Mouse (Mus musculus): ENCODE data around the gene Gabbr2. TPM values are rescaled to one million over a fixed set of nuclear protein-coding genes. Genes with fewer than 3 reads are reported as not detected.

Gene Gabbr2
- polyA plus RNA-seq, 1 experiment from 2014 or later, result 0.88 TPM

DNA sequence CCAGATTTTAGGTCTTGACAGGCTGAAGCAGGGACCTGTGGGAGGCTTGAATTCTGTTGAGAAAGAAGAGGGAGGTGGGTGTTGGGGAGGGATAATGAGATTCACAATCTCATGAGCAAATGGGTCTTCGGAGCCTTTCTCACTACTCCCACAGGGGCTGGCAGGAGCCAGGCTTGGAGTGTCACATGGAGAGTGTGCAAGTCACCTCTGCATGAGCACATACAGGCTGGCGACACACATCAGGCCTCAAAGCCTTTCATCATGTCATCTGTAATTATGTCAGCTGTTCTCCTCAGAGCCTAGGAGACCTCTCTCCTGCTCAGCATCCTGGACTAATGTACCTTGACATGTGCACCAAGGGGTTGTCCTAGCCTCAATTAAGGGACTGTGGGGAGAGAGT lies 219.1 kb downstream of the Gabbr2 start:
- no peaks in the 10 kb centered on the region for H3K36me3 ChIP-seq (ENCODE audit: poor library complexity, severe bottlenecking)
- no peak overlapping the region for H3K4me2 ChIP-seq
- H3K9me3 ChIP-seq (replicated peaks), result no peaks in the 10 kb centered on the region
- 100% methylated on average over 2 of the region's 2 CpGs for WGBS
- no peak overlapping the region for H3K9ac ChIP-seq
- no peak overlapping the region for H3K4me3 ChIP-seq
- H3K4me1 ChIP-seq, result no peaks in the 10 kb centered on the region
- H3K27ac ChIP-seq, result no peak overlapping the region
- ATAC-seq, result no peak
- H3K27me3 ChIP-seq, result no peaks in the 10 kb centered on the region

DNA sequence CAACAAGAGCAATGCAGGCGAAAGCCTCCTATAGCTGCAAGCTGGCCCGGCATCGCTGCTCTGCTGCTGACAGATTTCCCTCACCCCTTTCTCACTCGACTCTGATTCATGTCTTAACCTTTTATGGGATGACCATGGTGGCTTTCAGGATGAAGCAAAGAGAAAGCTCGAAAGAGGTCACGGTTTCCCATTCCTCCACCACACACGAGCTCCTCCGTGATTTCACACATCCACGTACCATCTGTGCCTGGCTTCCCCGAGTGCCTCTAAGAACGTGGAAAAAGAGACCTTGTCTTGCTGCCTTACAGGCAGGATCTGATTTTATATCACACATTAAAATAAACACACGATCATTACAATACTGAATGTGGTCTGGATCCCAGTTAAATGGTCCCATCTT lies 220.6 kb downstream of the Gabbr2 start:
- ATAC-seq, result no peak
- H3K27ac ChIP-seq, result no peak overlapping the region
- no peaks in the 10 kb centered on the region for H3K27me3 ChIP-seq
- H3K9ac ChIP-seq, result no peak overlapping the region
- no peaks in the 10 kb centered on the region for H3K36me3 ChIP-seq (ENCODE audit: poor library complexity, severe bottlenecking)
- 79% methylated on average over 12 of the region's 12 CpGs for WGBS
- no peak overlapping the region for H3K4me3 ChIP-seq
- no peaks in the 10 kb centered on the region for H3K9me3 ChIP-seq (replicated peaks)
- H3K4me1 ChIP-seq, result 0 out of 2 replicates have a peak, but pooled peaks cover 2% of the 10 kb centered on the region
- H3K4me2 ChIP-seq, result no peak overlapping the region

DNA sequence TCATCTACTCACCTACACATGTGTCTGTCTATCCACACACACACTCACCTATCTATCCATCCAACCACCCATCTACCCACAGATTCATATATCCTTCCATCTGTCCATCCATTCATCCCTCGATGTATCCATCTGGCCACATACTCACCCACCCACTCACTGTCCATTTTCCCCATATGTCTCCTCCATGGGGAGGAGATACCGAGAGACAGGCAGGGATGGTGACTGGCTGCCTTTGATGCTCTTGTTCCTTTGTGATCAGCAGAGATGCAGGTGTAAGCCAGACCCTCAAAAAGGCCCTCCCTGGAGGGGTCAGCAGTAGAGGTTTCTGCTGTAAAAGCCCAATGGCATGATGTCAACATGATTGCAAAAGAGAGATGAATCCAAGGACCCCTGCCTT lies 221.0 kb downstream of the Gabbr2 start:
- Histone ChIP-seq H3K36me3 (ENCODE audit: poor library complexity, severe bottlenecking) (no peaks in the 10 kb centered on the region), H3K9me3 (replicated peaks) (no peaks in the 10 kb centered on the region), H3K9ac (no peak overlapping the region), H3K4me3 (no peak overlapping the region), H3K27me3 (no peaks in the 10 kb centered on the region), H3K4me2 (no peak overlapping the region), H3K27ac (no peak overlapping the region), H3K4me1 (0 out of 2 replicates have a peak, but pooled peaks cover 3% of the 10 kb centered on the region)
- ATAC-seq, result peak; percentile 45; the same call in 1 of the 2 replicates
- WGBS, result 79% methylated on average over 2 of the region's 2 CpGs

DNA sequence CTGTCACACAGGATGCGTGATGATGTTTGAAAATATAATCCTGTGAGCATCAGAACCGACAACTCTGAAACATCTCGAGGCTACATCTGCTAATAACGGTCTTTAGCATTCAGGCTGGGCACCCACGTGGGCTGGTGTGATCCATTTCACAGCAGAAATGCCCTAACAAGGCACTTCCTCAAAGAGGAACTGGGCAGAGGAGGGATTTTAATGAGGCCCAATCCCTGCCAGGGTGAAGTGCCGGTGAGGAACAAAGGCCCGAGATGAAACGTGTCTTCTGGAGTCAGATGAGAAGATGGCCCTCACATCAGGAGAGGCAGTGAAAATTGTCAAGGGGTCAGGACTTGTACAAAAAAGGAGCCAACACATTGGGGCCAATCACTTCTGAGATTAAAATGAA lies 221.6 kb downstream of the Gabbr2 start:
- 79% methylated on average over 8 of the region's 8 CpGs for WGBS
- ATAC-seq, result 0 out of 2 replicates have a peak, but pooled peaks have one; percentile 45

DNA sequence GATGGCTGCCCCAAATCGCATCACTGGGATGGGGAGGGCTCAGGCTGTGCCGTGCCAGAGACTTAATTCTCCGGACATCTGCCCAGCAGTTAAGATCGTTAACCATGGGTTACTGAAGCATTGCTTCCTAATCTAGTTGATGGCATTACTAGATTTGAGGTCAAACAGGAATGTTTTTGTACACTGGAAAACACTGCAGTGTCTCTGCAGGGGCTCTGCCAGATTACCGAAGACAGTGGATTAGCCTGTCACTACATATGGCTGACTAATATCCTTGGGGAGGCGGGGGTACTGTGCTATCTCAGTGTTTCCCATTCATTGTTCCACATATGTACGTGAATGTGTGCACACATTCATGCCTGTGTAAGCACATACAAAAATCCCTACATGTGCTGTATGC lies 225.3 kb downstream of the Gabbr2 start:
- Histone ChIP-seq H3K27ac (no peak overlapping the region), H3K27me3 (no peaks in the 10 kb centered on the region), H3K4me2 (no peak overlapping the region), H3K36me3 (ENCODE audit: poor library complexity, severe bottlenecking) (no peaks in the 10 kb centered on the region), H3K4me1 (0 out of 2 replicates have a peak, but pooled peaks cover 3% of the 10 kb centered on the region), H3K4me3 (no peak overlapping the region), H3K9ac (no peak overlapping the region), H3K9me3 (replicated peaks) (no peaks in the 10 kb centered on the region)
- WGBS, result 51% methylated on average over 7 of the region's 7 CpGs
- no peak for ATAC-seq

More for the DNA sequence above, 221.6 kb downstream of the Gabbr2 start:
- no peak overlapping the region for H3K4me2 ChIP-seq
- no peaks in the 10 kb centered on the region for H3K36me3 ChIP-seq (ENCODE audit: poor library complexity, severe bottlenecking)
- no peaks in the 10 kb centered on the region for H3K27me3 ChIP-seq
- H3K4me1 ChIP-seq, result 0 out of 2 replicates have a peak, but pooled peaks cover 3% of the 10 kb centered on the region
- H3K9me3 ChIP-seq (replicated peaks), result no peaks in the 10 kb centered on the region
- no peak overlapping the region for H3K9ac ChIP-seq
- no peak overlapping the region for H3K4me3 ChIP-seq
- no peak overlapping the region for H3K27ac ChIP-seq

DNA sequence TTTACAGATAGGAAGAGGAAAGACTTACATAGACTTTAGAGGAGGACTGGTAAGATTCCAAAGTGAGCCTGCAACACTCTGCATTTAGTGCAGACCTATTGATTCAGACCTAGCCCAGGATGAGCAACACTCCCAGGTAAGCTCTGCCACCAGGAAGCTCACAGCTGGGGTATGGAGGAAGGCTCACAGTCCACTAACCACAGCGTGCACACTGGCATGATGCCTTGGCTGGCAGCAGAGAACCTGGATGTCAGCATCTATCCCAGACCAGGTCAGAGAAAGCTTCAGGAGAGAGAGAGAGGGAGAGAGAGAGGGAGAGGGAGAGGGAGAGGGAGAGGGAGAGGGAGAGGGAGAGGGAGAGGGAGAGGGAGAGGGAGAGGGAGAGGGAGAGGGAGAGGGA lies 231.8 kb downstream of the Gabbr2 start:
- no peaks in the 10 kb centered on the region for H3K9me3 ChIP-seq (replicated peaks)
- no peaks in the 10 kb centered on the region for H3K36me3 ChIP-seq (ENCODE audit: poor library complexity, severe bottlenecking)
- no peaks in the 10 kb centered on the region for H3K4me1 ChIP-seq
- no peak for ATAC-seq
- H3K4me2 ChIP-seq, result no peak overlapping the region
- 88% methylated on average over 1 of the region's 1 CpGs for WGBS
- H3K27me3 ChIP-seq, result no peaks in the 10 kb centered on the region
- no peak overlapping the region for H3K27ac ChIP-seq
- no peak overlapping the region for H3K9ac ChIP-seq
- H3K4me3 ChIP-seq, result no peak overlapping the region

DNA sequence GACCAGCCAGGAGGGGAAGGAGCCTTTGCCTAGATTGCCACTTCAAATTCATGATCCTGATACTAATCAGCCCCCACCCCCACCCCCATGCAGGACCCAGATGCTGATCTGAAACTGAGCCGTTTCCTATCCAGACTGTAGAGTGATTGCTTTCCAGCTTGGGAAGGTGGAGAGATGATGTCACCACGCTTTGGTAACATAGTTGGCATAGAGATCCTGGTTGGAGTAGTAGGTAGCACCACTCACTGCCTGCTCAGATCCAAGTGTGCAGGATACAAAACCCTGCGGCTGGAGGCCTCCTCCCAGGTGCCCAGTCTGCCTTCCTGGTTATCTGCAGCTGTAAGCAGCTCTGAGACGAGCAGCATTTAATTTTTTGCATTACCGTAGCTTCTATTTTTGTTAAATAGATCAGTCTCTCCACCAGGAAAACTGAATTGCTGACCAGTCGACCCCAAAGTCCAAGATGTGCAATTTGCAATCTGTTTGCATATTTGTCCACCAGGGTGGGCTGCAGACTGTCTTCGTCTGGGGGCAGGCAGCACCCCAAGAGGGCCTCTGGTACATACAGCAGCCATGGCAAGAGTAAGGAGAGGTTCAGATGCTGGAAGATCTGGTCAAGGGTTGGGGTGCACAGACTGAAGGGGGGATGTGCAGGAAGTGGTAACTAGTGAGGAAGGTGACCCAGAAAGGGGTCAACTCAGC lies 233.2 kb downstream of the Gabbr2 start:
- H3K9ac ChIP-seq, result no peak overlapping the region
- WGBS, result 81% methylated on average over 7 of the region's 7 CpGs
- H3K4me3 ChIP-seq, result no peak overlapping the region
- no peaks in the 10 kb centered on the region for H3K27me3 ChIP-seq
- no peak overlapping the region for H3K4me2 ChIP-seq
- no peaks in the 10 kb centered on the region for H3K4me1 ChIP-seq
- H3K9me3 ChIP-seq (replicated peaks), result no peaks in the 10 kb centered on the region
- no peak overlapping the region for H3K27ac ChIP-seq
- no peak for ATAC-seq
- no peaks in the 10 kb centered on the region for H3K36me3 ChIP-seq (ENCODE audit: poor library complexity, severe bottlenecking)

DNA sequence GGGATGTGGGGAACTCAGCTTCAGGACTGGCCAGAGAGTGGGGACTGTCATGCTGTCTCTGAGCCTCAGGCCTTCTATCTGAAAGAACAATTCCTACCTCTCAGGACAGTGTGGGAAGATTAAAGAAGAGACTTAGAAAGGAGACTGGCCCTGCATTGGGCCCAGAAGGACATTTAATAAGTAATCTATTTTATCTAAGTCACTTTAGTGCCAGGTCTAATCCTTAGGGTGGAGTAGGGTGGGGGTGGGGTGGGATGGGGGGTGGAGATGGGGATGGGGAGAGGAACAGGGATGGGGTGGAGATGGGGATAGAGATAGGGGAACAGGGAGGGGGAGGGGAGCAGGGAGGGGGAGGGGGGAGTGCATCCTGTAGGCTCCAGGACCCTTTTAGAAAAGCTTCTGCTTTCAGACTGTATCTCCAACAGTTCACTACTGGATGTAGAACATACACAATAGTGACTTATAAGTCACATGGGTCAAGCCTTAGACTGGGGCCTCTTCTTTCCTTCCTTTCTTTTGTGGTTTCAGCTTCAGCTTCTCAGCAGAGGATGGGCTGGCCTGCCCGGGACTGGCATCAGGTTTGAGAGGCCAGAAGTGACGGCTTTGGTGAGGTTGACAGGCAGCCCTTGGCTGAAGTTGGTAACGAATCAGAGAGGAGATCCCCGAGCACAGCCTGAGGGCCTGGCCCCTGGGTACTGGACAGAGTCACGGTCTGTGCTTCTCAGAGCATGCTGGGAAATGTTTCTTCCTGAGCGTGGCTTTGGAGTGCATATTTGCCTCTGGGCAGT lies 237.1 kb downstream of the Gabbr2 start:
- Histone ChIP-seq H3K4me2 (no peak overlapping the region), H3K27me3 (no peaks in the 10 kb centered on the region), H3K4me3 (no peak overlapping the region), H3K36me3 (ENCODE audit: poor library complexity, severe bottlenecking) (no peaks in the 10 kb centered on the region), H3K9me3 (replicated peaks) (no peaks in the 10 kb centered on the region), H3K27ac (no peak overlapping the region), H3K4me1 (no peaks in the 10 kb centered on the region), H3K9ac (no peak overlapping the region)
- WGBS, result 39% methylated on average over 6 of the region's 6 CpGs
- no peak for ATAC-seq

DNA sequence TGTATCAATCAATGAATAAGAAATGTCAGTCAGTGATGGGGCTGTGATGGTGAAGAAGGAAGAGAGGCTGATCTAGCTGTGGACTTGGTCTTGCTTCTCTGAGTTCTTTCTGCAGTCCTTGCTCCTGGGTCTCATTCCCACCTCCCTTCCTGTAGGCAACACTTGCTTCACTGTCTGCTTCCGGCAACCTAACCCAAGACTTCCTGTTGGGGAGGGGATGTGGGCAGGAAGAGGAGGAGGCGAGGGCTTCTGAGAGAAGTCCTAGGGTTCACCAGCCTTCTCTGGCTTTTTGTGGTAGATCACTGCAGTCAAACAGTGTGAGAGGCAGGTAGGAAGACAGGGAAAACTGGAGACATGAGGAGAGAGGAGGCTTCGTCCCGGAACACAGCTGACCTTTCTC lies 239.4 kb downstream of the Gabbr2 start:
- no peak overlapping the region for H3K4me2 ChIP-seq
- H3K4me1 ChIP-seq, result peaks cover 3% of the 10 kb centered on the region
- no peak overlapping the region for H3K4me3 ChIP-seq
- ATAC-seq, result no peak
- H3K9ac ChIP-seq, result no peak overlapping the region
- H3K27ac ChIP-seq, result no peak overlapping the region
- no peaks in the 10 kb centered on the region for H3K27me3 ChIP-seq
- no peaks in the 10 kb centered on the region for H3K9me3 ChIP-seq (replicated peaks)
- WGBS, result 80% methylated on average over 4 of the region's 4 CpGs
- no peaks in the 10 kb centered on the region for H3K36me3 ChIP-seq (ENCODE audit: poor library complexity, severe bottlenecking)

DNA sequence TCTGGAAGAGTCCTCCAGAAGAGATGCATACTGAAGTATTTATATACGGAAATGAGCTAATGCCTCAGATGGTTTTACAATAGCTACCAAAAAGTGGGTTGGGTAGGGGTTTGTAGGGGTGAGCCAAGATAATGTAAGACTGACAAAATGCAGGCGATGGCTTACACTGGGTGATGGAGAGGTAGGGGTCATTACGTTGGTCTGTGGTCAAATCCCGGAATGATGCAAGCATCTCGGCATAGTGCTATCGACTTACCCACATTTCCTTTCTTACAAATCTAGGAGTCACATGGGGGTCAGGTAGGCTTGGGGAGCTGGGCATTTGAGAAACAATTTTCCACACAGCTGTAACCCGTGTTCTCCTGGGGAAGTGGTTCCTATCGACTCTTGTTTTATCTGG lies 242.7 kb downstream of the Gabbr2 start:
- H3K4me1 ChIP-seq, result peaks cover 9% of the 10 kb centered on the region
- no peaks in the 10 kb centered on the region for H3K9me3 ChIP-seq (replicated peaks)
- H3K27ac ChIP-seq, result no peak overlapping the region
- no peaks in the 10 kb centered on the region for H3K27me3 ChIP-seq
- no peak overlapping the region for H3K4me2 ChIP-seq
- H3K4me3 ChIP-seq, result no peak overlapping the region
- no peaks in the 10 kb centered on the region for H3K36me3 ChIP-seq (ENCODE audit: poor library complexity, severe bottlenecking)
- no peak for ATAC-seq
- 89% methylated on average over 8 of the region's 8 CpGs for whole genome bisulfite sequencing
- H3K9ac ChIP-seq, result no peak overlapping the region

DNA sequence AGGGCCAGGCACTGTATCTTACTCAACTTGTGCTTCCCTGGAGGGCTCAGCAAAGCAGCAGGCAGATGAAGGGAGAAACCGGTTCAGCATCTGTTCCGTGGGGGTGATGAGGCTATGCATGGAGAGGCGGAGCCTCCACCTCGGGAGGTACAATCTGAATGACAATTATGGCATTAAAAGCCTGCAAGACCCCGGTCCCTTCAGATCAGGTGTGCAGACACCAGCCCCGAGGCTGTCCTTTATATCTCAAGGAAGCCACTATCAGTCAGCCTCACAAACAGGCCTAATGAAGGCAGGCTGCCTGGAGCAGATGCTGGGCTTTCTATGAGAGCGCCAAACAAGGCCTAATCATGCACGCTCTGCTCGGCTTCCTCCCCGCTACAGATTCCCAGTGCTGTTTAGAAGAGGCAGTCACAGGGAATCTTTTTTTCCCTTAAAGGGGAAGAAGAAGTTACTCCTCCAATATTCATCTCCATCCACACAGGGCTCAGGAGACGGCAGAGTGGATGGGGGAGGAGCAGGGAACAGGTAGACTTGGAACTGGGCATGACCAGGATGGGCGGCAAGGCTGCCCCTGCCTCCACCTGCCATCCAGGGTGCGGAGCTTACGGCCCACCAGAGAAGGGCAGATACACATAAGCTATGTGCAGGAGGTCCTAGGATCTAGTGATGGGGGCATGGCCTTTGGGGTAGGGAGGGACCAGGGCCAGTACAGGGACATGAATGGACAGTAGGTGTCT lies 244.5 kb downstream of the Gabbr2 start:
- Histone ChIP-seq H3K9me3 (replicated peaks) (no peaks in the 10 kb centered on the region), H3K4me1 (peaks cover 14% of the 10 kb centered on the region), H3K36me3 (ENCODE audit: poor library complexity, severe bottlenecking) (no peaks in the 10 kb centered on the region), H3K9ac (no peak overlapping the region), H3K4me3 (no peak overlapping the region), H3K27ac (peak overlapping the region; percentile 48), H3K27me3 (no peaks in the 10 kb centered on the region), H3K4me2 (no peak overlapping the region)
- 33% methylated on average over 14 of the region's 14 CpGs for WGBS
- ATAC-seq, result peak; percentile 74

DNA sequence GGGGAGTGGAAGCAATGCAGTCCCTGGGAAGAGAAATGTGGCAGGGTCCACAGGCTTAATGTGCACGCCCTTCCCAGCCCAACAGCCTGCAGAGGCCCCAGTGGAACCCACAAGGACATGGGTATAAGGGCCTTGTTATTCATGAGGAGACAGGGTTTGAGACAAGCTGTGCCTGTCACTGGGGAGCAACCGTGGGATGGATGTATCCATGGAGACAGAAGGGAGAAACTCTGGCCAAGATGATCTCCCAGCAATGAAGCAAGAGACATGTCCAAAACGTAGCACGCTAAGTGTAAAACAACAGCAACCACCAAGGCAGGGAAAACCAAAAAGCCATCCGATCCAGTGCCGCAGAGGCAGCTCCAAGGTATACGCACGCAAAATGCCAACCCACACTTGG lies 246.1 kb downstream of the Gabbr2 start:
- Histone ChIP-seq H3K4me1 (peaks cover 14% of the 10 kb centered on the region), H3K4me2 (no peak overlapping the region), H3K27ac (no peak overlapping the region), H3K36me3 (ENCODE audit: poor library complexity, severe bottlenecking) (no peaks in the 10 kb centered on the region), H3K9ac (no peak overlapping the region), H3K27me3 (no peaks in the 10 kb centered on the region), H3K9me3 (replicated peaks) (no peaks in the 10 kb centered on the region), H3K4me3 (no peak overlapping the region)
- no peak for ATAC-seq
- WGBS, result 85% methylated on average over 8 of the region's 8 CpGs
